14 mouse cellular contexts compared by ENCODE assay signal in genomic region chr12:102327525-102327924, GRCm38 (mm10). TPM values are rescaled to one million over a fixed set of nuclear protein-coding genes. Genes with fewer than 3 reads are reported as not detected.
DNase-seq lines count a peak whose midpoint lies in the region; ATAC-seq and TF ChIP-seq lines count a peak whose summit lies in the region.
"Had no signal": no experiment of that assay in that cellular context is flagged by ENCODE, and none has a peak within 500 bp of the region (broad histone marks: within the 10 kb centered on the region; RNA-seq: fewer than 3 reads in every experiment).

No protein-coding gene starts in this region.

- no peaks in the 10 kb centered on the region for H3K4me1 ChIP-seq in intestine, postnatal 0 days (replicated peaks; ENCODE audit: control insufficient read depth, insufficient read depth, low read length)
- H3K4me1 ChIP-seq in forebrain, postnatal 0 days (ENCODE audit: insufficient read depth): no peaks in the 10 kb centered on the region
- H3K4me1 ChIP-seq: forebrain, embryonic 12.5 days had no signal

- ATAC-seq in intestine, postnatal 0 days: no peak
- no peak for ATAC-seq in forebrain, postnatal 0 days
- ATAC-seq: CD4-positive, CD25-positive, alpha-beta regulatory T cell, adult 4 months had no signal

- no peaks in the 10 kb centered on the region for H3K9me3 ChIP-seq in intestine, postnatal 0 days (ENCODE audit: control insufficient read depth)
- no peaks in the 10 kb centered on the region for H3K9me3 ChIP-seq in forebrain, postnatal 0 days (ENCODE audit: low read length)
- H3K9me3 ChIP-seq: forebrain, embryonic 12.5 days; heart, embryonic 13.5 days; hindbrain, embryonic 15.5 days had no signal

- no peak overlapping the region for H3ac ChIP-seq in C2C12 (ENCODE audit: control insufficient read depth, insufficient read length, low read depth)

- H3K9ac ChIP-seq in intestine, postnatal 0 days (ENCODE audit: low read depth, low read length): no peak overlapping the region
- H3K9ac ChIP-seq in forebrain, postnatal 0 days: no peak overlapping the region
- H3K9ac ChIP-seq: forebrain, embryonic 12.5 days; heart, embryonic 13.5 days; hindbrain, embryonic 15.5 days had no signal

- peak overlapping the region; percentile 80 for H3K27ac ChIP-seq in gastrocnemius, adult 2 months
- no peak overlapping the region for H3K27ac ChIP-seq in layer of hippocampus, adult 2 months
- H3K27ac ChIP-seq in intestine, postnatal 0 days (ENCODE audit: low read depth, low read length): no peak overlapping the region
- no peak overlapping the region for H3K27ac ChIP-seq in forebrain, postnatal 0 days (ENCODE audit: low read depth, low read length)
- H3K27ac ChIP-seq: forebrain, embryonic 12.5 days; heart, embryonic 13.5 days; hindbrain, embryonic 15.5 days had no signal

- H3K4me3 ChIP-seq in gastrocnemius, adult 2 months: no peak overlapping the region
- H3K4me3 ChIP-seq in layer of hippocampus, adult 2 months: no peak overlapping the region
- no peak overlapping the region for H3K4me3 ChIP-seq in C2C12 (ENCODE audit: insufficient read depth, poor library complexity, severe bottlenecking)
- H3K4me3 ChIP-seq in intestine, postnatal 0 days (ENCODE audit: low read depth, low read length): no peak overlapping the region
- no peak overlapping the region for H3K4me3 ChIP-seq in forebrain, postnatal 0 days (ENCODE audit: low read depth, low read length)
- H3K4me3 ChIP-seq: forebrain, embryonic 12.5 days; heart, embryonic 13.5 days; hindbrain, embryonic 15.5 days had no signal

- no peak overlapping the region for H3K4me2 ChIP-seq in intestine, postnatal 0 days (replicated peaks; ENCODE audit: low read depth)
- no peak overlapping the region for H3K4me2 ChIP-seq in forebrain, postnatal 0 days (ENCODE audit: low read depth)
- H3K4me2 ChIP-seq: forebrain, embryonic 12.5 days; heart, embryonic 13.5 days; hindbrain, embryonic 15.5 days had no signal

- peak; percentile 28; the same call in 1 of the 2 replicates for TF ChIP-seq CTCF in gastrocnemius, adult 2 months (IDR thresholded peaks at IDR 0.05)
- peak; percentile 29 for TF ChIP-seq CTCF in layer of hippocampus, adult 2 months (conservative IDR thresholded peaks at IDR 0.05)
- TF ChIP-seq CTCF in C2C12 (IDR thresholded peaks at IDR 0.05; ENCODE audit: control insufficient read depth, insufficient read depth, insufficient read length): no peak
- TF ChIP-seq CTCF in intestine, postnatal 0 days (IDR thresholded peaks at IDR 0.05; ENCODE audit: low read depth): peak; percentile 60
- TF ChIP-seq CTCF in forebrain, postnatal 0 days (IDR thresholded peaks at IDR 0.05; ENCODE audit: low read depth): no peak

- H3K27me3 ChIP-seq in C2C12 (ENCODE audit: control insufficient read depth, insufficient read depth, insufficient read length): no peaks in the 10 kb centered on the region
- H3K27me3 ChIP-seq in intestine, postnatal 0 days (replicated peaks; ENCODE audit: control insufficient read depth, insufficient read depth, low read length): no peaks in the 10 kb centered on the region
- no peaks in the 10 kb centered on the region for H3K27me3 ChIP-seq in forebrain, postnatal 0 days (ENCODE audit: insufficient read depth, low read length)
- H3K27me3 ChIP-seq: forebrain, embryonic 12.5 days; heart, embryonic 13.5 days; hindbrain, embryonic 15.5 days had no signal

- intact Hi-C loops in gastrocnemius, adult 2 months (cut with DNase I): no loop called here
- intact Hi-C loops in gastrocnemius, postnatal 36 days (cut with DNase I): no loop called here

- H3K36me3 ChIP-seq in C2C12 (ENCODE audit: control insufficient read depth, insufficient read depth): peaks cover 14% of the 10 kb centered on the region
- H3K36me3 ChIP-seq in intestine, postnatal 0 days (ENCODE audit: control insufficient read depth, insufficient read depth): peaks cover 28% of the 10 kb centered on the region
- H3K36me3 ChIP-seq in forebrain, postnatal 0 days (ENCODE audit: insufficient read depth): no peaks in the 10 kb centered on the region
- H3K36me3 ChIP-seq: forebrain, embryonic 12.5 days; hindbrain, embryonic 15.5 days had no signal

- H3K79me3 ChIP-seq in C2C12 (ENCODE audit: low read depth): no peaks in the 10 kb centered on the region

- no peaks in the 10 kb centered on the region for H3K79me2 ChIP-seq in C2C12 (ENCODE audit: control insufficient read depth, insufficient read depth)

- DNase-seq in gastrocnemius, adult 2 months: peak; percentile 35
- no peak for DNase-seq in gastrocnemius, postnatal 36 days
- DNase-seq in layer of hippocampus, adult 2 months (ENCODE audit: low spot score in 2 of 2): no peak
- DNase-seq in layer of hippocampus, adult 8-10 months (ENCODE audit: low spot score in 2 of 2): no peak
- no peak for DNase-seq in layer of hippocampus, postnatal 25 days (ENCODE audit: extremely low spot score in 1 of 2, low spot score in 1 of 2)
- DNase-seq in forebrain, postnatal 0 days: no peak
- DNase-seq: cerebellum, adult 11-12 months; spleen, adult 18-20 months had no signal

- 47% methylated on average over 4 of the region's 4 CpGs for WGBS in intestine, postnatal 0 days
- whole genome bisulfite sequencing in forebrain, postnatal 0 days: 60% methylated on average over 4 of the region's 4 CpGs

TF ChIP-seq in C2C12, 6 proteins besides CTCF, POLR2A, EP300 and RAD21:
- TF ChIP-seq CEBPB (IDR thresholded peaks at IDR 0.05; ENCODE audit: low read depth) (no peak), USF1 (IDR thresholded peaks at IDR 0.05; ENCODE audit: low read depth) (peak; percentile 17), MAX (IDR thresholded peaks at IDR 0.05) (no peak)

RNA-seq across cellular contexts. Expression of gene Rin3, which starts 44.7 kb away (rescaled TPM):
- 10 to 100 TPM in 1 of 2 experiments, 1 to 10 TPM in 1; 6.4 to 14.3 TPM for total RNA-seq in gastrocnemius, adult 2 months (2021)
- total RNA-seq in gastrocnemius, postnatal 36 days (2021): 1 to 10 TPM; 6.7 to 7.9 TPM
- 1 to 10 TPM; 3.2 to 4.3 TPM for total RNA-seq in layer of hippocampus, adult 2 months (2021)
- total RNA-seq in layer of hippocampus, adult 8-10 months (2022): 1 to 10 TPM; 3.3 to 7.1 (median 4.8) TPM
- 16.7 TPM for polyA plus RNA-seq in C2C12 (2012; fragmentation: generic; extraction: Trizol)
- 8.8 and 10.5 TPM in 2 replicates for polyA plus RNA-seq in intestine, postnatal 0 days (2015; fragmentation: Nextera tagmentation; extraction: Ambion mirVana)
- 1 to 10 TPM; 2.5 to 3.1 TPM for total RNA-seq in layer of hippocampus, postnatal 25 days (2021)
- 1.3 and 3.3 TPM in 2 replicates for total RNA-seq in forebrain, postnatal 0 days (2014; rRNA removed)
- polyA plus RNA-seq in forebrain, postnatal 0 days (2015; fragmentation: Nextera tagmentation; extraction: Ambion mirVana): 1.5 and 1.9 TPM in 2 replicates

Comparison
In these comparisons a context has a peak if more than half of its experiments do, and no peak if none do; other contexts are left out.
1. CTCF ChIP-seq: peak in gastrocnemius, adult 2 months (single experiment), layer of hippocampus, adult 2 months (single experiment) and intestine, postnatal 0 days (single experiment); none in C2C12 (single experiment) and forebrain, postnatal 0 days (single experiment).